In the genomic region with DNA sequence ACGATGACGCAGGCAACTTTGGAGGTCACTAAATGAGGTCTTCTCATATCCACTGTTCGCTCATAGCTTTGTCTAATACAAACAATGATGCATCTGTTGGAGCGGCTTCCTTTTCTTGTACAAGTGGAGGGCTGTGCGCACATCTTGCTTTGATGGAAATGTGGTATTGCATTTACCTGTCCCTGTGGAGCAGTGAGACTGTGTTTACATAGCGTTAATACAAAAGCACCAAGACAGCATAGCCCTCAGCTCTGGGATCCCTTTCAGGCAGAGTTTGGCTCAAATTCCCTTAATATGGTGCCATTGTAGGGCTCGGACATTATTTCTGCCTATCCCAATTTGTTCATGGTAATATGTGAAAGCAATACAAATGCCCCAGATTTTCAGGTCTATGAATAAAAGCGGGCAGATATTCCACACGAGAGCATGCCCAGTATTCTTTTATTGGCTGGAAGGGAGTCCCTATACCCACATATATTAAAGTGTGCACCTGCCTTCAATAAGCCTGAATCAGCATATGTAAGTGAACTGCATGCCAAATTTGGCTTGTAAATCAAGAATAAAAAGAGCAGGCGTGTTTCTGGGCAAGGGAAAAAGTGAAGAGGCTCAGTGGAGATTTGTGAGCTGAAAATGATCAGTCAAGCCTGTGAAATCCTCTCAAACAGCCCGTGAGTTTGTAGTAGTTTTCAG, we compare ENCODE assay signal across 15 mouse cellular contexts.
"Had no signal": no experiment of that assay in that cellular context is flagged by ENCODE, and none has a peak within 500 bp of the region (broad histone marks: within the 10 kb centered on the region; RNA-seq: fewer than 3 reads in every experiment).

No protein-coding gene starts in this region.

- H3K9me3 ChIP-seq: liver, embryonic 15.5 days; midbrain, embryonic 12.5 days had no signal

- H3K27me3 ChIP-seq: liver, embryonic 15.5 days; megakaryocyte, embryonic 14.5 days; midbrain, embryonic 12.5 days had no signal

- H3K27ac ChIP-seq: left cerebral cortex, adult 2 months; liver, embryonic 15.5 days; midbrain, embryonic 12.5 days had no signal

- DNase-seq: kidney, adult 8-10 months; kidney, postnatal 25 days; lung, adult 2 months; lung, postnatal 10 days; lung, postnatal 4 days; right cerebral cortex, postnatal 4 days; spleen, adult 18-20 months; thymus, adult 18-20 months; thymus, postnatal 14 days had no signal

- H3K36me3 ChIP-seq: liver, embryonic 15.5 days; midbrain, embryonic 12.5 days had no signal

- H3K4me3 ChIP-seq: left cerebral cortex, adult 2 months; liver, embryonic 15.5 days; megakaryocyte, embryonic 14.5 days; midbrain, embryonic 12.5 days had no signal

- H3K4me2 ChIP-seq: liver, embryonic 11.5 days; liver, embryonic 15.5 days; midbrain, embryonic 12.5 days had no signal

- H3K9ac ChIP-seq: liver, embryonic 15.5 days; midbrain, embryonic 12.5 days had no signal

- H3K4me1 ChIP-seq: liver, embryonic 15.5 days; megakaryocyte, embryonic 14.5 days; midbrain, embryonic 12.5 days had no signal

- ATAC-seq: intestine, postnatal 0 days had no signal
